Mouse (Mus musculus) cerebellum, adult 8-10 months (tissue): ENCODE measurements around the gene Rsph3b.
A peak's percentile ranks its signal among the peaks of the same experiment; 100 is the strongest.

ENCODE experiments used
- DNase-seq: peaks from one replicate; pipeline ENCODE4 v3.0.0; 2022

The Rsph3b gene

DNA sequence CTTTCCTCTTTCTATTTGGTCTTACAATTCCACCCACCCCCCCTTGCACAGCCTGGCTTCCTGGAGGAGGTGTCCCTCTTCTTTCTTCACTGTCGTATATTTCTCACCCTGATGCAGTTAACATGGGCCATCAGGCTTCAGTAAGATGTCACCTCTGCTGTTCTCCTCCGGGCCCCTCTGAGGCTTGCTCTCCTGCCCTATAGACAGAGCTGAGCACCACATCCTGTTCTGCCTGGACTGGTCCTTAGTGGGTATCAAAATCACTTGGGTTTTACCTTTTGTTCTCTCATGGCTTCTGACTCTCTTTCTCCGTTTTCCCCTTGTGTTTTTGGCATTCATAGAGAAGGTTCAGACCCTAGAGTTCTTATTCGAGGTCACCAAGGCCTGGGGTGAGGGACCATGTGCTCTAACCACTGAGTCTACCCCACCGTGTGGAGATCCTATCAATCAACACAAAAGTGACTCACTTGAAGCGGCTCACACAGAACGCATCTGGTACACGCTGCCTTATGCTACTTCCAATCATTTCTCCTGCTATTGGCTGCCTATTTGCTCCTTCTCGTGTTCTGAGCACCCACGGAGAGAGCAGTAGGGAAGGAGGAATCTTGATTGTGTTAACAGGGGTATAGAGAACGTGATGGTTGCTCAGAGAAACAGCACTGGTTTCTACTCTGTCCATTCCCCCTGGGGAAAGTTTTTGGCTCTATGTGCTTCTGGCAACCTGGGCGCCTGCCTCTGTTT lies 86.3 kb downstream of the Rsph3b start:
- no peak for DNase-seq

DNA sequence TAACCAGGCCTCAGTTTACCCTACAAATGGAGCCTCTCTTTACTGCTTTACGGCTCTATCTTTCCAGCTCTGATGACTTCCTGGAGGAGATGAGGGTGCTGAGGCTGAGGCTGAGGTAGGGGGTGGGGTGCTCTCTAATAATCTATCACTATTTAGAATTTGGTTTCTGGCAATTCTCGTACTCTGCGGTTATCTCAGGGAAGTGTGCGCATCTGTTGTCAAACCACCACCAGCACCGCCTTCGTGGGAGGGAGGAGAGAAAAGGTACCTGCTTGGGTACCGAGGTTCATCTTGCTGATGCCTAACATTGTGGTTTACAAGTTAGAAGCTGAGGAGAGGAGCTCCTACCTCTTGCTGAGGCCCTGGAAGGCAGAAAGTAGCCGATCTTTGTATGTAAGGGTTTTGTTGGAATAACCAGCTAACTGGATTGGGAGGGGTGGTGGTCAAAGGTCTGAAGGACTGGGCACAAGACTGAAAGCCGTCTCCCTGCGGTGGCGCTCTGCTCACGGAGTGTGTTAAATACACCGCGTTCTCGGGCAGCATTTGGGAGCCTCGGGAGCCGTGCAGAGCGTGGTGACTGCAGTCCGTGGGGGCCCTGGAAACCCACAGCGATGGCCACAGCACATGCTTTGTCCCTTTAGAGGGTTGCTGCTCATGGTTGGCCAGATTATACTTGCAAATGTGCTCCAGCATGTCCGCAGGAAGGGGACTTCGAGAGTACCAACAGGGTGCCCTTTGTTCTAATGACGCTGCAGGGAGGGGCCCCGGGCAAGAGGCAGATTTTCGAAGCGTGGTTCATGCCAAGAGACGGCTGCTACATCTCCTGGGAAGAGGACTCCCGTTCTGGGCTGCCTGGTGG lies 87.1 kb downstream of the Rsph3b start:
- DNase-seq, result peak; percentile 29

DNA sequence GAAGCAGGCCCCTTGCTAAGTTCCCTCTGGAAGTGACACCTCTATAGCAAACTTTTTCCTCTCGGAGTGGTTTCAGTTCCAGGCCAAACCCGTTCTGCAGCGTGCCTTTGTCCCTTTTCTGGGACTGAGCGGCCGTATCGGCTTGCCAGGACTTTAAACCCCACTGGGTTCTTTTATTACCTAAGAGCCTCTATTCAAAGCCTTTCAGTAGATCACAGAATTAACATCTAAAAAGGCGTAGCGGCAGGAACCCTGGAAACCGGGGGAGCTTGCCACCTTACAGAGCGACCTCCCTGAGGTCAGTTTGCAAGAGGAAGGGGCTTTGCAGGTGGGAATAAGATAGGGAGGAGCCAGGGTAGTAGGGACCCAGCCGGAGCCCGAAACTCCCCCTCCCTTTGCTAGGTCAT lies 88.0 kb downstream of the Rsph3b start:
- no peak for DNase-seq

DNA sequence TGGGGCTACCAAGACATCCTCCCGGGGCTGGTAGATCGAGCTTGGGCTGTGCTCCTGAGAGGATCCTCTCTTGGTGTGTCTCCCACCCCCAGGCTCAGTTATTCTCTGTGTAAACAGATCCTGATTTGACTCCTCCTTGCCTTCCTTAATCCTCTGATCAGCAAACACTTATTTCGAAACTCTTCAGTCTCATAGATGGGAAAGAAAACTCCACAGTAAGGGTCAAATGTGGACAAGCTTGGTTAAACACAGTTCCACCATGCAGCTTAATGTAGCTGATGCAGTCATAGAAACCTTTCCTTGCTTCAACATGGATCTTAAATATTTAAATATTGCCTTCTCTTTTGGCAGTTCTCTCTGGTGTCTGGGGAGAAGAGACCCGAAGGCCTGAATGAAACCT lies 88.4 kb downstream of the Rsph3b start:
- no peak for DNase-seq
